Mouse (Mus musculus) frontal cortex, adult (tissue): ENCODE data around the gene Gpcpd1.

ENCODE experiments used
- ATAC-seq: cut with Nextera tagmentation; 2 replicates; pipeline ENCODE4 v1.9.2; 2017; ENCODE audit warnings: mild to moderate bottlenecking, moderate library complexity, mixed read lengths; ENCODE audit not compliant: low TSS enrichment

Gene Gpcpd1

DNA sequence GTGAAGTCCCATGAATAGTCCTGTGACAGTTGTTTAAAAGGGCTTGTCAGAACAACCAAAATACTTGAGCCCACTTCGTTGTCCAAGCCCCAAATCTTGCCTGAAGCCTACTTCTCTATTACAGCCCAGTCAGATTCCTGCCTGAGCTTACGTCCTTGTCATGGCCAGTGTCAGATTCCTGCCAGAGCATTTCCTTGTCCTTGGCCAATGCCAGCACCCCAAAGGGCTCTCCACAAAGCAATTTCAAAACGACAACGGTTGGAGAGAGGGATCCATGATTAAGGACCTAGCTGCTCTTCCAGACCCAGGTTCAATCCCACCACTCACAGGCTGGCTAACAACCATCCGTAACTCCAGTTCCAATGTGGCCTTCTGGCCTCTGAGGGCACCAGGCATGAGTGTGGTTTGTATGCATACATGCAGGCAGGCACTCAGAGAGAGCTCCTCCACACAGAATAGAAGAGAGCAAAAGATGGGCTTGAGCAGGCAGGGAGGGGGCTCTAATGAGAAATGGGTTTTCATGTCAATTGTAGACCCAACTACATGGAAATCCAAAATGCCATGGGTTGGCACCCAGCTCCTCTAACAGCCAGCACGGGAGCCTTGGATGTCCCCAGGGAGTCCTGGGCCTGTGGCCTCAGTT lies 70.2 kb downstream of the Gpcpd1 start:
- ATAC-seq, result no peak

DNA sequence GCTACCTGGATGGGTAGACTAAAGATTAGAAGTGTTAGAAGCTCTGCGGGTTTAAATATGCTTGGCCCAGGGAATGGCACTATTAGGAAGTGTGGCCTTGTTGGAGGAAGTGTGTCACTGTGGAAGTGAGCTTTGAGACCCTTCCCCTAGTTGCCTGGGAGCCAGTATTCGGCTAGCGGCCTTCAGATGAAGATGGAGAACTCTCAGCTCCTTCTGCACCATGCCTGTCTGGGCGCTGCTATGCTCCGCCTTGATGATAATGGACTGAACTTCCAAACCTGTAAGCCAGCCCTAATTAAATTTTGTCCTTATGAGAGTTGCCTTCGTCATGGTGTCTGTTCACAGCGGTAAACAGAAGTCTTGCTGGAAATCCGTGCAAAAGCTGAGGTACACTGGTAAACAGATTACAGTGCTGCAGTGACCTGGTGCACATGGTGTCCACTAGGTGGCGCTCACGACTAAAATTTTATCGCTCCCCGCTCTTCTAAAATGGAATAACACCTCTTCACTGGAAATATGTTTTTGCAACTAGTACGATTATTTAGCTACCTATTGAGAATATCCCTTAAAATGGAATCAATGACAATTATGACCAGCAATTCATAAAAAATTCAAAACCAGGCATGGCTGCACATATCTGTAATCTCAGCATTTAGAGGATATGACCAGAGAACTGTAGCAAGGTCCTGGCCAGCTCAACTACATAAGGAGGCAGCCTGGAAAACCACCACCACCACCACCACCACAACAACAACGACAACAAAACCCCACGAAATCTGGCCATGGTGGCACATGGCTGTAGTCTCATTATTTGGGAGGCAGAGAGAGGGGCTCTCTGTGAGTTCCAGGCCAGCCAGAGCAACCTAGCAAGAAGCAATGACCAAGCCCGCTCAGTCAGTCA lies 71.1 kb downstream of the Gpcpd1 start:
- peak; percentile 57 for ATAC-seq

DNA sequence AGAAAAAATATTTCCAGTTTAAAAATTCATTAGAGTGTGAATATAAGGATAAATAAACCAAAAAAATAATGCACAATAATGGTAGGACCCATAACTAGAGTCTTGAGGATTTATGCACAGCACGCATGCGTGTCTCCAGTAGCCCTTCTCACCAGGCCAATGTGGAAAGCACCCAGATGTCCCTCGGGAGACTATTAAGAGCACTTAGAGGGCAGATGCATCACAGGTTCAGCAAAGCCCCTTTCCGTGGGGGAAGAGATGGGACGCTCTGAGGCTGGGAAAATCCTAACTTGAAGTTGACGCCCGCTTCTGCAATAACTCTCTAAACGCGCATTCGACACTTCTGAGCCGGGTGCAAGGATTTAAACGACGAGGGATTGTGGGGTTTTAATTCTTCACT lies 71.9 kb downstream of the Gpcpd1 start:
- no peak for ATAC-seq

DNA sequence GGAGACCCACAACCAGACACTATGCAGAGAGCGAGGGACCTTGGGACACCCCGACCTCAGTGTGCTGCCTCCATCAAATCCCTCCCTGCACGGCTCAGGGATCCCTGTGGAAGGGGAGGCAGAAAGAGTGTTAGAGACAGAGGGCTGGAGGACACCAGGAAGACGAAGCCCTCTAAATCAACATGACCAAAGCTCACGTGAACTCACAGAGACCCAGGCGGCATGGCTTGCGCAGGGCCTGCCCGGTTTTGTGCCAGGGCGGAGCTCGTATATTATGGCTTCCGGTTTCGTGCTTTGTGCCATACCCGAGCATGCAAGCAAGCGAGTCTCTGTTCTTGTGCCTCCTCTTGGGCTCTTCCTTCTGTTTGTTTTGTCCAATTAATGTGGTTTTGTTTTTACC lies 72.5 kb downstream of the Gpcpd1 start:
- no peak for ATAC-seq

DNA sequence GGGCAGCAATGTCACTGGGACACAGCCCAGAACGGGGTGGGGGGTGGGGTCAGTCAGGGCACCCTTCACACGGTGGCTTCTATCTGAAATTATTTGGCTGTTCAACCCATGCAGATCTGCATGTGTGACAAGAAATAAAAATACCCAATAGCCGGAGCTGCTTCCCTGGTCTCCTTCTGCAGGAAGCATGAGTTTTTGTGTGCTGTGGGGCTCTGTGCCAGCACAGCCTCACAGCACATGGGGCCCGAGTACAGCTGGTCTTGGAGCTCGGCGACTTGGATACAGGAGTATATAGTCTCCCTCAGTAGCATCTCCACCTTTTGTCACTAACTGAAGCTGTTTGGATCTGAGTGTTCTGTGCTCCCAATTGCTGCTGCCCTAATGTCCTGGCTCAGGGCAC lies 73.2 kb downstream of the Gpcpd1 start:
- ATAC-seq, result peak; percentile 53

DNA sequence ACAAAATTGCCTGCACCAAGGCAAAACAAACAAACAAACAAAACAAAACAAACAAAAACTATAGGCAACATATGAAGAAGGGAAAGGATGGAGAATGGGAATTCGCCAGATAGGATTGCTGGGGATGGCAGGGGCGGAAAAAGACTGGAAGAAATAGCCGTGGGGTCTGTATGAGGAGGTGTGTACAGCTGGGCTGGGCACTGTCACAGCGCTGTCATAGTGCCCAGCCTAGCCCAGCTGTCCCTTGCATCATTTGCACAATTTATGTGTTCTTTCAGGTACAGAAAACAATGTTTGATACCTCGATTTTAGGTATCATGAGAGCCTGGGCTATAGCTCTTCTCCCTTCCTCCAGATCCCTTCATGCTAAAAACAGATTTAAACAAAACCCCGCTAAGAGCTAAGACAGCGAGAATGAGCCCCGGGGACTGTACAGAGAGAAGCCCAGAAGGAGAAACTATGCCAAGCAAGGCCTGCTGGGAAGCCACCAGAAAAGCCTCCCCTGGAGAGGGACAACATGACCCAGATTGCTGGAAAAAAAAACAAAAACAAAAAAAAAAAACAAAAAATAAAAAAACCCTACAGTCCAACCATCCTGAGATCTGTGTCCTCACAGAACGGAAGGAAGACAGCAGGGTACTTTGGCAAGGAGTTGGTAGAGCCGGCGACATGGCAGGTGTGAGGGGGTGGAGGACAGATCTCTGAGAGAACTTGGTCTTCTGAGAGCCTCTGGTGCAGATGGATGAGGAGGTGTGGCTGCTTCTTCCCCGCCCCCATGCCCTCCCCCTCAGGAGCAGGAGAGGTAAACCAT lies 74.0 kb downstream of the Gpcpd1 start:
- ATAC-seq, result peak; percentile 64

DNA sequence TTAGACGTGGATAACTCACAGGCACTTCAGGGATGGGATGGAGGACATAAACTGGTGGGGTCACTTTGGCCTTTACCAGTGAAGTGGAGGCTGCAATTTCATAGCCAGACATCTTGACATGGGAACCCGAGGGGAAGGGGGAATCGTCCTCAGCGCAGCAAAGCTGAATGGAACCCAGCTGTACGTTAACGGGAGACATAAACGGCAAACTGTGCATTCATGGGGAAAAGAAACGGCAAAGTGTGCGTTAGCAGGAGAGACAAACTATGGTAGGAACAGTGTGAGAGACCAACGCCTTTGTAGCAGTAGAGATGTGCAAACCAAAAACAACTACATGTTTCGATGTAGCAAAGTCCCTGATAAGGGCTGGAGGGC lies 74.6 kb downstream of the Gpcpd1 start:
- no peak for ATAC-seq

DNA sequence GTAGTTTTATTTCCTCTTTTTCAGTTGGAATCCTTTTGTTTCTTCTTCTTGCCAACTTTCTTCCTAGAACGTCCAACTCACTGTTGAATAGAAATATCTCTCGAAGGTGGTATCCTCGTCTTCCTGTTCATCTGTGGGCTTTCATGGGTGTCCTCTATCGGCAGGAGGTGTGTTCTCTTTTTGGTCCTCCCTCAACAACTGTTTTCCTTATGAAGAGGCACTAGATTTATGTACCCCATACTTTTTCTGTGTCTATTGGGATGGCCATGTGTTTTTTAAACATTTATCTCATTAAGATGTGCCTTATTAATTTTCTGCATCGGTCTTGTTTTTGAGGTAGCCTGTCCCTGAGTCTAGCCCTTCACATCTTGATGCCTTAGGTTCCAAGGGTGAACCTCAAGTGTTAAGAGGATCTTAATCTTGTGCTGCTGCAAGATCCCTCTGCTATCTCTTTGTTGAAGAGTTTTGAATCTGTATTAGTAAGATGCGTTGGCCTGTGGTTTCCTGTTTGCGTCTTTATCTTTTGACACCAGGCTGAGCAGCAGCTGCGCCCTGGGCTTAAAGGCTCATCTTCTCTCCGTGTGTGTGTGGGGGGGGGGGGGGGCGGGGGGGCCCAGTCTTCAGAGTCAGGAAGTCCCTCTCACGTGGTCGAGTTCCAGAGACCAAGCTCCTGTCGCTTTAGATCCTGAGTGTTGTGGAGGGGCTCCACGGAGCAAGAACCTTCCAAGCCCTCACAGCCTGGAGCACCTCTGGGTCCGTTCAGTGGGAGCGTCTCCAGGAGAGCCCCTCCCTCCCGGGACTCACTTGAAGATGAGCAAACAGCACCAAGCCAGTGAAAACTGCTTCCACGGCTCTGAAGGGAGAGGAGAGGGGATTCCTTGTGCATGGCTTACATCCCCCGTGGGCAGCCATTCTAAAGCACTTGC lies 75.2 kb downstream of the Gpcpd1 start:
- ATAC-seq, result no peak

DNA sequence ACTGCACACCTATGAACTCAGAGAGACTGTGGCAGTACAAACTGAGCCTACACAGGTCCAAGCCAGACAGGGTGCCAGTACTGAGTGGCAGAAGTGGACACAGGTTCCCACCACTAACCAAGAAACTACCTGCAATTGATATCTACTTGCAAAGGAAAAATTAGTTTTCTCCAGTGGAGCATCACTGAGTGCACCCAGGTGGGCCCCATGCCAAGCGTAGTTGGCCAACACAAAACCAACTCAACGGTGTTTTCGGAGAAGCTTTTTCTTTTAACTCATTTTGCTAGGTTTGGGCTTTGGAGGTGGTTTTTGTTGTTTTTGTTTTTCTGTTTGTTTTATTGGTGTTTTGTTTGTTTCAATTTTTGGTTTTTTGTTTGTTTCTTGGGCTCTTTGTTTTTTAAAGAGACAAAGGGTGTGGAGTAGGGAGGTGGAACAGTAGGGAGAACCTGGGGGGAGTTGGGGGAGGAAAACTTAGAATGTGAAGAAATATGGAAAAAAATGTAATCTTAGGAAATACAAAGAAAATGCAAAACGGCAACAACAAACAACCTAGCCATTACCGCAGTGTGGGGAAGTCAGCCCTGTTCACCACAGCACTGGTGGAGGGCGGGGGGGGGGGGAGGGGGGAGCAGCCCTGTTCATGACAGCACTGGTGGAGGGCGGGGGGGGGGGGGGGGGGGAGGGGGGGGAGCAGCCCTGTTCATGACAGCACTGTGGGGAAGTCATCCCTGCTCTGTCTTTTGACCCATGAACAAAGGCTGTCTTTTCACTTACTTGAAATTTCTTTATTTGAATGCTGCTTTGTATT lies 76.3 kb downstream of the Gpcpd1 start:
- ATAC-seq, result no peak

DNA sequence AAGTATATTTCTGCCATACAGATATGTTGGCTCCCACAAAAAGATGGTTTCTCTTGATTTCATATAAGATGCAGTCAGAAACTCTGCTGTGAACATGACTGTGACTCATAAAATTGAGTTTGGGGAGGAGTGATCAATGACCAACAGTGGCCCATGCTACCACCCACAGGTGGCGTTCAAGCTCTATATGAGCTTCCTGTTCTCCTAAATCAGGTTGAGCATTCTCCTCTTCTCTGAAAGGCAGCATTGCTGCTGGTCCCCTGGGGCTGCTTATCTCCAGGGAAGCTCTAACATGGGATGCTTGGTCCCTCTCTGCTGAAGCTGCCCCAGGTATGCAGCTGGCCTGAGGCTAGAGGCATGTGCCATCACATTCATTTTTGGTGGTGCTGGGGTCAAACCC lies 77.8 kb downstream of the Gpcpd1 start:
- no peak for ATAC-seq

DNA sequence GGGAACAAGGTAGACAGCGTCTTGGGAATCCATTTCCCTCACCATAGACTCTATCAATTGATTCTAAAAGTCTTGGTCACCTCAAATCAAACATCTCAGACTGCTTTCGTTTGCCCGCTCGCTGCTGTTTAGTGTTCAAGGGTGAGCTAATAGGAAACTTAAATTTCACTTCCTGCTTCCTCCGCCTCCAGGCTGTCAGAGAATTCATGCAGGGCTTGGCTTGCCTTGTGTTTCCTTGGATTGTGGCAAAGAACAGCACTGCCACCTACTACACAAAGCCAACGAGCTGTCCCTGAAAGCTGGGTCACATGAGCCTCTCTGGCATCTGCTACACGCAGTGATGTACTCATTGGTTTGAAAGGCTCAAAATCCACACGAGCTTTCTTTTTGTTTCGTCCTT lies 78.3 kb downstream of the Gpcpd1 start:
- ATAC-seq, result peak; percentile 63

DNA sequence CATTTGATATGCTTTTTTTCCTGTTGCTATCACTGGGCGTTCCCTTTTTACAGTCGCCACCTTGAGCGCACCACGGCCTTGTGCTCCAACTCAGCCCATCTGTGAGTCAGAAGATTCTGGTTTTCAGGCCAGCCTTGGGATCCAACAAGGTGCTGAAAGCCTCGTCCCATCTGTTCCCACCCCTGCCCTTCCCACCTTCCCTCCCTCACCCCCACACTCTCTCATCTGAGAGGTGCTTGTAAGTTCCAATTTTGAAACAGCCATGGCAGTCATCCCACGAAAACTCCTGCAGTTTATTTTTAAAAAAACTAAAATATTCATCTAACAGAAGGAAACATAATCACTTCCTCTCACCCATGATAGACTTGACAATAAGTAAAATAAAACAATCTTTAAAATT lies 80.0 kb downstream of the Gpcpd1 start:
- ATAC-seq, result peak; percentile 44

DNA sequence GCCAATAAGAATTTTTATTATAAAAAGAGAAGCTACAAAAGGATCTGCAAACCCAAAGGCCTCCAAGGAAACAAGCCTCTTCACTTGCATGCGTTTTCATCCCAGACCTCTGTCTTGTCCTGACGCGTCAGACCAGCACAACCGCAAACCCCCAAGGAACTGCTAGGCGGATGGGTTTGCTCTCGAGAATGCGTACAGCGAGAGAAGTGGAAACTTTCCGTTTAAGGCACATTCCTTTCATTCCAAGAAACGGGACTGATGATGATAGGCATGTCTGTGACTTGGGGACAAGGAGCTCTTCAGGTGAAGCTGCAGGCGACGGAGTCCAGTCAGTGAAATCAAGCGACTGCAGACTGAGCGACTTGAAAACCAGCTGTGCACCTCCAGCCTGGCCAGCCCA lies 80.4 kb downstream of the Gpcpd1 start:
- peak; percentile 2; the same call in 1 of the 2 replicates for ATAC-seq

DNA sequence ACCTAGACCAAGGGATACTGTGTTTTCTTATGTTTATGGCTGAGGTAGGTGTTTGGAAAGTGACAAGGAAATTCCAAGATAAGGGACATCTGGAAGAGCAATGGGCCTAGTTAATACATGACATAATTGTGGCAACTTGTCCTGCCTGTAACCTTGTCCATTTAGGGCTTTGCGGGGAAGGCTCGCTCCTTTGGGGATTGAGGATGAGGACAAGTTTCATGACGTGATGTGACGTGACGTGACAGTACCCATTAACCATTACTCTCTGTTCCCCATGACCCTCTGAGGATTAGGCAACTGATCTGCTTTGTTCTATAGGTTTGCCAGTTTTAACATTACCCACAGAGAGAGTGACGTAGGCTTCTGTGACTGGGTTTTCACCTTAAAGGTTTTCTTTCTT lies 81.7 kb downstream of the Gpcpd1 start:
- no peak for ATAC-seq

DNA sequence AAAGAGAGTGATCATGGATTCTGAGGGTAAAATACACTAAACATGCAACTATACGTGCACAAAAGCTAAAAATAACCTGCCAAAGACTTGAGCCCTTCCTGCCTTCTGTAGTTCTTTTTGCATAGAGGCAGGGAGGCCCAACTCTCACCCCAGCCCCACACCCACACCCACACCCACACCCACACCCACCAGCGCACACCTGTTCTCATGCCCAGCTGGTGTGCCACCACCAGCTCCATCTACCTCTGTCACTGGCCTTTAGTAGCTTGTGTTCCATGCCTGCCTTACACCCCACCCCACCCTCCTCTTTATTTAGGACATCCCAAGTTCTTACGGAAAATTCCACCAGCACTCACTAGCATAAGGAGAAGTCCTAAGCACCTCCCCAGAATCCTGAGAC lies 89.2 kb downstream of the Gpcpd1 start:
- peak; percentile 38; the same call in 1 of the 2 replicates for ATAC-seq

DNA sequence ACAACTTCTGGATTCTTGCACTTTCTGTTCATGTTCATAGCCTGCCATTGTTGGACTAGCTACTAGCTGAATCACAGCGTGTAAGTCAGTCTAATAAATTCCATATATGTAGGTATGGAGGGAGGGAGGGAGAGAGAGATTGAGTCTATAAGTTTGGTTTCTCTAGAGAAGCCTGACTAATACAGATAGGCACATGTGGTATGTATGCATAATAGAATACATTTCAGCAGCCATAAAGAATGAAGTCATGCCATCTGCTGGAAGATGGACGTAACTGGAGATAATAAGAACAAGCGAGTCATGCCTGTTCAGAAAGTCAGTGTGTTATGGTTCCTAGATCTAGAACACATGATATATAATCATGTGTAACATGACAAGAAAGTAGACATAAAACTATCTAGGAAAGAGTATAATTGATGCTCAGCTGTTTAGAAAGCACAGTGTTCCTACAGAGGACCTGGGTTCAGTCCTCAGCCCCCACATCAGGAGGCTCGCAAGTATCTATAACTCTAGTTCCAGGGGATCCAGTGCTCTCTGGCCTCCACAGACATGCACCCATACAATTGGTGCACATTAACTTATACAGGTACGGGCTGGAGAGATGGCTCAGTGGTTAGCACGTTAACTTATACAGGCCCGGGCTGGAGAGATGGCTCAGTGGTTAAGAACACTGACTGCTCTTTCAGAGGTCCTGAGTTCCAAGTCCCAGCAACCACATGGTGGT lies 90.0 kb downstream of the Gpcpd1 start:
- ATAC-seq, result peak; percentile 99

DNA sequence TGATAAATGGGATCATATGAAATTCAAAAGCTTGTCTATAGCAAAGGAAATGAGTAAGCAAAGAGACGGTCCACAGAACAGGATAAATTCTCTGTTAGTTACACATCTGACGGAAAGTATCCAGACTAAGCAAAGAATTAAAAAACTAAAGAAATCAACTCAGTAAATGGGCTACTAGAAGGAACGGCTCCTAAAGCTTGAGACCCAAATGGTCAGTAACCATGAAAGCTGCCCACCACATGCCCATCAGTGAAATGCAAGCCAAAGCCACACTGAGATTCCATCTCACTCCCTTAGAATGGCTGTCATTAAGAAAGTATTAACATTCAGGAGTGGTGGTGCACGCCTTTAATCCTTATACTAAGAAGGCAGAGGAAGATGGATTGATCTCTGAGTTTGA lies 94.3 kb downstream of the Gpcpd1 start:
- no peak for ATAC-seq

DNA sequence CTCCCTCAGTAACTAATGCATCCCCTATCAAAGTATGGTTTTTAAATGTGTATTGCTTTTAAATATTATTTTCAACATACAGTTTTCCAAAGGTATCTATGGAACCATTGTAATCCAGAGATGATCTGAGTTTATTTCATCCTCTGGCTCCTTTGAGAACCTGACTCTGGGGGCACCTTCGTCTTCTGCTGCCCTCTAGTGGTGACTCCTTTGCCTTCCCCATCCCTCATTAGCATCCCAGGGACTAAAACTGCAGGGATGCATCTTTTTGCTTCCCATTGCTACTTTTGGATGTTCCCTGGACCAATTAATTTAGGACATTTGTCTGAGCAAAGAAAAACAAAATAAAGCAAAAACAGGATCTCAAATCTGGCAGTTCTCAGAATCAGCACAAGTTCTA lies 102.1 kb downstream of the Gpcpd1 start:
- peak; percentile 90 for ATAC-seq

DNA sequence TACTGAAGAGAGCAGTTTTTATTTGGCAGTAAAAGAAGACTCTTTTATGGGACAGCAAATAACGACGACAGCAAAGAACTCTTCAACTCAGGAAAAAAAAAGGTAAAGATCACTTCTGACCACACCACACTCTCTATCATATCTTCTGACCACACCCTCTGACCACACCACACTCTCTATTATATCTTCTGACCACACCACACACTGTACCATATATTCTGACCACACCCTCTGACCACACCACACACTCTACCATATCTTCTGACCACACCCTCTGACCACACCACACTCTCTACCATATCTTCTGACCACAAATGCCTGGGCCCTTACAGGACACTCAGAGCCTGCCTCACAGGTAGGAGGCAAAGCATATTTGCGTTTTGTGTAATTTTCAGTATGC lies 106.0 kb downstream of the Gpcpd1 start:
- ATAC-seq, result no peak
